Mouse (Mus musculus): Measurements from ENCODE around the gene Cep95. TPM values are rescaled to one million over a fixed set of nuclear protein-coding genes. Genes with fewer than 3 reads are reported as not detected.
A peak's percentile ranks its signal among the peaks of the same experiment; 100 is the strongest.
"Not testable (repeated sequence)": the region's sequence is repeated elsewhere in the genome, so short reads cannot be mapped to it uniquely, and the experiment has no call there.

Cep95 gene
- polyA plus RNA-seq, 1 experiment: 15.4 TPM

GRCm38 (mm10) chr11:106776960-106777359, 12.1 kb upstream of the Cep95 start:
- DNase-seq (ENCODE audit: low spot score): no peak

- no peak for DNase-seq (ENCODE audit: low spot score)
Measured at GRCm38 (mm10) chr11:106777395-106777794, 11.7 kb upstream of the Cep95 start.

GRCm38 (mm10) chr11:106778132-106778531, 10.9 kb upstream of the Cep95 start:
- no peak for DNase-seq (ENCODE audit: low spot score)

GRCm38 (mm10) chr11:106778589-106779387, 10.3 kb upstream of the Cep95 start:
- DNase-seq (ENCODE audit: low spot score): no peak

GRCm38 (mm10) chr11:106779388-106780088, 9.5 kb upstream of the Cep95 start, which contains the start of gene Polg2:
Gene Polg2, minus strand, starts transcription at chr11:106779537.
- DNase-seq (ENCODE audit: low spot score): peak; percentile 89

GRCm38 (mm10) chr11:106780089-106780425, 9.0 kb upstream of the Cep95 start:
- DNase-seq (ENCODE audit: low spot score): no peak

- no peak for DNase-seq (ENCODE audit: low spot score)
Measured at GRCm38 (mm10) chr11:106780590-106781220, 8.3 kb upstream of the Cep95 start.

- DNase-seq (ENCODE audit: low spot score): not testable (repeated sequence)
Measured at GRCm38 (mm10) chr11:106782271-106782670, 6.8 kb upstream of the Cep95 start.

- no peak for DNase-seq (ENCODE audit: low spot score)
Measured at GRCm38 (mm10) chr11:106782841-106783764, 5.9 kb upstream of the Cep95 start.

- no peak for DNase-seq (ENCODE audit: low spot score)
Measured at GRCm38 (mm10) chr11:106784476-106784875, 4.6 kb upstream of the Cep95 start.

- no peak for DNase-seq (ENCODE audit: low spot score)
Measured at GRCm38 (mm10) chr11:106785043-106785442, 4.0 kb upstream of the Cep95 start.

GRCm38 (mm10) chr11:106787131-106788025, 1.7 kb upstream of the Cep95 start:
- DNase-seq (ENCODE audit: low spot score): peak; percentile 83

- peak; percentile 100 for DNase-seq (ENCODE audit: low spot score)
Measured at GRCm38 (mm10) chr11:106788026-106788774, 852 bp upstream of the Cep95 start.

GRCm38 (mm10) chr11:106789649-106790048, 597 bp downstream of the Cep95 start:
- no peak for DNase-seq (ENCODE audit: low spot score)

GRCm38 (mm10) chr11:106793846-106794245, 4.8 kb downstream of the Cep95 start:
- no peak for DNase-seq (ENCODE audit: low spot score)

- DNase-seq (ENCODE audit: low spot score): no peak
Measured at GRCm38 (mm10) chr11:106795679-106796078, 6.6 kb downstream of the Cep95 start.

GRCm38 (mm10) chr11:106802069-106802627, 13.1 kb downstream of the Cep95 start:
- no peak for DNase-seq (ENCODE audit: low spot score)

- DNase-seq (ENCODE audit: low spot score): not testable (repeated sequence)
Measured at GRCm38 (mm10) chr11:106807442-106807841, 18.4 kb downstream of the Cep95 start.

GRCm38 (mm10) chr11:106812410-106813136, 23.5 kb downstream of the Cep95 start:
- no peak for DNase-seq (ENCODE audit: low spot score)

Measured in urinary bladder, adult 2 months (tissue).